Mouse (Mus musculus) stomach, embryonic 14.5 days (tissue): ENCODE data around the gene Fam19a2. TPM values are rescaled to one million over a fixed set of nuclear protein-coding genes. Genes with fewer than 3 reads are reported as not detected.

Experiments used
- ATAC-seq: fragments of 200-750 bp; cut with Nextera tagmentation; 2 replicates; pipeline ENCODE4 v1.8.0; 2017; ENCODE audit warnings: low read depth, moderate TSS enrichment; ENCODE audit not compliant: insufficient number of reproducible peaks, insufficient read depth, low FRiP score
- H3K27ac ChIP-seq: fragments of 300-500 bp; sonication (generic); 2 replicates; pipeline ENCODE4 v1.5.1; 2014; ENCODE audit warnings: mild to moderate bottlenecking, low read length, moderate library complexity, mixed read lengths
- H3K27me3 ChIP-seq: fragments of 300-500 bp; sonication (generic); 2 replicates; pipeline ENCODE4 v1.6.1; 2014; ENCODE audit warnings: low read length, control low read depth, mixed read lengths; ENCODE audit not compliant: control insufficient read depth, insufficient read depth
- H3K36me3 ChIP-seq: fragments of 300-500 bp; sonication (generic); 2 replicates; pipeline ENCODE4 v1.6.1; 2014; ENCODE audit warnings: mild to moderate bottlenecking, control low read depth, low read length, moderate library complexity, mixed read lengths; ENCODE audit not compliant: control insufficient read depth, insufficient read depth
- H3K4me1 ChIP-seq: fragments of 300-500 bp; sonication (generic); 2 replicates; pipeline ENCODE4 v1.6.1; 2014; ENCODE audit warnings: low read length, control low read depth, mixed read lengths; ENCODE audit not compliant: control insufficient read depth, insufficient read depth
- H3K4me2 ChIP-seq: fragments of 300-500 bp; sonication (generic); replicated peaks from 2 replicates; pipeline ENCODE4 v1.6.1; 2014; ENCODE audit warnings: low read depth, low read length, control low read depth
- H3K4me3 ChIP-seq: fragments of 300-500 bp; sonication (generic); 2 replicates; pipeline ENCODE4 v1.5.1; 2014; ENCODE audit warnings: low read depth, low read length, control low read depth
- H3K9ac ChIP-seq: fragments of 300-500 bp; sonication (generic); replicated peaks from 2 replicates; pipeline ENCODE4 v1.6.1; 2014; ENCODE audit warnings: low read depth, mild to moderate bottlenecking, control low read depth, low read length, moderate library complexity, mixed read lengths
- H3K9me3 ChIP-seq: fragments of 300-500 bp; sonication (generic); 2 replicates; pipeline ENCODE4 v1.6.1; 2016; ENCODE audit warnings: low read depth, low read length, control low read depth; ENCODE audit not compliant: control insufficient read depth
- WGBS: fragments of 180-500 bp; shearing (Covaris S2); extraction: QIAGEN DNeasy Blood & Tissue Kit; methylation state at CpG from one replicate; pipeline ENCODE4 v1.1.7; 2014; 5-methylcytosine and 5-hydroxymethylcytosine counted together
- polyA plus RNA-seq: library from polyadenylated mRNA; unstranded; fragments of >200 nt; fragmentation: Nextera tagmentation; extraction: Ambion mirVana; gene quantifications from 2 replicates; pipeline ENCODE4 v1.2.1, GENCODE M21; 2014

The Fam19a2 gene
- polyA plus RNA-seq, 1 experiment from 2014 or later, result 7.1 TPM

- ATAC-seq, result no peak
- WGBS, result 58% methylated on average over 6 of the region's 6 CpGs
Measured at GRCm38 (mm10) chr10:123751676-123752280, 488.0 kb downstream of the Fam19a2 start.

GRCm38 (mm10) chr10:123752755-123753154 lies 489.0 kb downstream of the Fam19a2 start:
- Histone ChIP-seq H3K36me3 (no peaks in the 10 kb centered on the region), H3K4me1 (no peaks in the 10 kb centered on the region), H3K4me2 (no peak overlapping the region), H3K27me3 (no peaks in the 10 kb centered on the region), H3K4me3 (no peak overlapping the region), H3K27ac (no peak overlapping the region), H3K9me3 (no peaks in the 10 kb centered on the region), H3K9ac (no peak overlapping the region)
- ATAC-seq, result no peak
- WGBS, result 71% methylated on average over 3 of the region's 3 CpGs

More at GRCm38 (mm10) chr10:123751676-123752280, 488.0 kb downstream of the Fam19a2 start:
- no peaks in the 10 kb centered on the region for H3K9me3 ChIP-seq
- H3K36me3 ChIP-seq, result no peaks in the 10 kb centered on the region
- no peaks in the 10 kb centered on the region for H3K4me1 ChIP-seq
- no peaks in the 10 kb centered on the region for H3K27me3 ChIP-seq
- no peak overlapping the region for H3K4me2 ChIP-seq
- no peak overlapping the region for H3K27ac ChIP-seq
- H3K9ac ChIP-seq, result no peak overlapping the region
- no peak overlapping the region for H3K4me3 ChIP-seq

- WGBS, result 92% methylated on average over 4 of the region's 4 CpGs
- Histone ChIP-seq H3K4me3 (no peak overlapping the region), H3K9me3 (no peaks in the 10 kb centered on the region), H3K4me1 (no peaks in the 10 kb centered on the region), H3K9ac (no peak overlapping the region), H3K27ac (no peak overlapping the region), H3K27me3 (no peaks in the 10 kb centered on the region), H3K4me2 (no peak overlapping the region), H3K36me3 (no peaks in the 10 kb centered on the region)
- ATAC-seq, result no peak
Measured at GRCm38 (mm10) chr10:123753996-123754395, 490.2 kb downstream of the Fam19a2 start.

- H3K4me1 ChIP-seq, result no peaks in the 10 kb centered on the region
- ATAC-seq, result no peak
- no peaks in the 10 kb centered on the region for H3K27me3 ChIP-seq
- no peak overlapping the region for H3K4me2 ChIP-seq
- H3K9me3 ChIP-seq, result no peaks in the 10 kb centered on the region
- no peaks in the 10 kb centered on the region for H3K36me3 ChIP-seq
- H3K4me3 ChIP-seq, result no peak overlapping the region
- WGBS, result 88% methylated on average over 2 of the region's 2 CpGs
- H3K27ac ChIP-seq, result no peak overlapping the region
- no peak overlapping the region for H3K9ac ChIP-seq
Measured at GRCm38 (mm10) chr10:123789374-123789773, 525.6 kb downstream of the Fam19a2 start.

Other genes starting within 250 kb of the Fam19a2 start
- gene Mon2, start 187.5 kb upstream of the Fam19a2 start, polyA plus RNA-seq, result 34.0 and 44.8 TPM in 2 replicates
- gene Usp15, start 67.0 kb upstream of the Fam19a2 start, polyA plus RNA-seq, result 82.5 and 88.2 TPM in 2 replicates